Mouse (Mus musculus): ENCODE measurements around the gene Eefsec.

The Eefsec gene

GRCm38 (mm10) chr6:88412604-88413003 is 33.7 kb downstream of the Eefsec start:
- DNase-seq = no peak

- no peak for DNase-seq
These were observed 36.8 kb downstream of the Eefsec start for GRCm38 (mm10) chr6:88409492-88409891.

GRCm38 (mm10) chr6:88400451-88400850 is 45.9 kb downstream of the Eefsec start:
- no peak for DNase-seq

GRCm38 (mm10) chr6:88397985-88398384 is 48.4 kb downstream of the Eefsec start:
- no peak for DNase-seq

- no peak for DNase-seq
These were observed 57.4 kb downstream of the Eefsec start for GRCm38 (mm10) chr6:88388946-88389345.

GRCm38 (mm10) chr6:88387836-88388724 is 58.3 kb downstream of the Eefsec start:
- DNase-seq = no peak

GRCm38 (mm10) chr6:88384420-88385053 is 61.8 kb downstream of the Eefsec start:
- no peak for DNase-seq

GRCm38 (mm10) chr6:88383734-88384133 is 62.6 kb downstream of the Eefsec start:
- no peak for DNase-seq

- DNase-seq = no peak
These were observed 66.6 kb downstream of the Eefsec start for GRCm38 (mm10) chr6:88379756-88380155.

GRCm38 (mm10) chr6:88378829-88379228 is 67.5 kb downstream of the Eefsec start:
- no peak for DNase-seq

GRCm38 (mm10) chr6:88374247-88374646 is 72.1 kb downstream of the Eefsec start:
- no peak for DNase-seq

GRCm38 (mm10) chr6:88369851-88370635 is 76.3 kb downstream of the Eefsec start:
- no peak for DNase-seq

- no peak for DNase-seq
These were observed 82.8 kb downstream of the Eefsec start for GRCm38 (mm10) chr6:88363475-88364012.

GRCm38 (mm10) chr6:88361096-88361495 is 85.2 kb downstream of the Eefsec start:
- no peak for DNase-seq

GRCm38 (mm10) chr6:88358210-88358609 is 88.1 kb downstream of the Eefsec start:
- DNase-seq = no peak

- no peak for DNase-seq
These were observed 90.5 kb downstream of the Eefsec start for GRCm38 (mm10) chr6:88355866-88356265.

GRCm38 (mm10) chr6:88352541-88352940 is 93.8 kb downstream of the Eefsec start:
- DNase-seq = no peak

GRCm38 (mm10) chr6:88346776-88347175 is 99.6 kb downstream of the Eefsec start:
- no peak for DNase-seq

GRCm38 (mm10) chr6:88345311-88345710 is 101.0 kb downstream of the Eefsec start:
- no peak for DNase-seq

- no peak for DNase-seq
These were observed 102.6 kb downstream of the Eefsec start for GRCm38 (mm10) chr6:88343485-88344450.

GRCm38 (mm10) chr6:88342965-88343364 is 103.4 kb downstream of the Eefsec start:
- DNase-seq = no peak

GRCm38 (mm10) chr6:88341182-88341581 is 105.2 kb downstream of the Eefsec start:
- DNase-seq = no peak

Data from thymus, postnatal 36 days (tissue).